Mouse (Mus musculus) ES-E14 (cell line): Measurements from ENCODE around the gene Slc23a2. TPM values are rescaled to one million over a fixed set of nuclear protein-coding genes. Genes with fewer than 3 reads are reported as not detected.

Experiments
- DNase-seq: peaks from one replicate; pipeline ENCODE4 v3.0.0-alpha.2; 2013; ENCODE audit warnings: low read depth, low spot score
- H3K27ac ChIP-seq: 2 replicates; pipeline ENCODE4 v1.5.1; 2012; ENCODE audit warnings: low read depth, mild to moderate bottlenecking, low read length, moderate library complexity, mixed read lengths; ENCODE audit not compliant: poor library complexity, insufficient read depth, severe bottlenecking
- H3K36me3 ChIP-seq: 2 replicates; pipeline ENCODE4 v1.6.1; 2012; ENCODE audit warnings: mild to moderate bottlenecking, low read length, moderate library complexity, mixed read lengths; ENCODE audit not compliant: control insufficient read depth, poor library complexity, insufficient read depth, severe bottlenecking
- H3K4me1 ChIP-seq, 2 experiments: fragments of 150-350 bp in 1 of 2; sonication (generic) in 1 of 2; 2 replicates each; pipeline ENCODE4 v1.6.1; 2012; ENCODE audit warnings: low read length in 2 of 2, mild to moderate bottlenecking in 1 of 2, mixed read lengths in 1 of 2; ENCODE audit not compliant: control insufficient read depth in 2 of 2, insufficient read depth in 2 of 2, poor library complexity in 1 of 2
- H3K4me3 ChIP-seq, 2 experiments: fragments of 150-350 bp in 1 of 2; sonication (generic) in 1 of 2; 2 replicates each; pipeline ENCODE4 v1.5.1; 2012; ENCODE audit warnings: low read length in 2 of 2, low read depth in 1 of 2, mild to moderate bottlenecking in 1 of 2, mixed read lengths in 1 of 2; ENCODE audit not compliant: insufficient read depth in 1 of 2, poor library complexity in 1 of 2, severe bottlenecking in 1 of 2
- H3K9ac ChIP-seq: 2 replicates; pipeline ENCODE4 v1.6.1; 2012; ENCODE audit warnings: low read depth, mild to moderate bottlenecking, low read length, mixed read lengths; ENCODE audit not compliant: poor library complexity, insufficient read depth, severe bottlenecking
- H3K9me3 ChIP-seq: fragments of 150-350 bp; sonication (generic); 2 replicates; pipeline ENCODE4 v1.6.1; 2012; ENCODE audit warnings: low read depth, mild to moderate bottlenecking, low read length; ENCODE audit not compliant: control insufficient read depth, insufficient read depth
- CHD2 ChIP-seq: IDR thresholded peaks from 2 replicates; pipeline ENCODE4 v1.6.1; 2014; ENCODE audit warnings: mild to moderate bottlenecking, low read depth, low read length, inconsistent platforms
- HCFC1 ChIP-seq: IDR thresholded peaks from 2 replicates; pipeline ENCODE4 v1.6.1; 2012; ENCODE audit warnings: low read length, inconsistent platforms, borderline replicate concordance; ENCODE audit not compliant: insufficient read depth
- MAFK ChIP-seq: IDR thresholded peaks from 2 replicates; pipeline ENCODE4 v1.6.1; 2014; ENCODE audit warnings: mild to moderate bottlenecking, low read depth, low read length, inconsistent platforms; ENCODE audit not compliant: insufficient read depth
- ZC3H11A ChIP-seq: IDR thresholded peaks from 2 replicates; pipeline ENCODE4 v1.6.1; 2012; ENCODE audit warnings: low read depth, mild to moderate bottlenecking, inconsistent platforms, low read length, borderline replicate concordance
- ZNF384 ChIP-seq: IDR thresholded peaks from 2 replicates; pipeline ENCODE4 v1.6.1; 2012; ENCODE audit warnings: low read depth, low read length, inconsistent platforms
- in situ Hi-C, 2 experiments: fragments of 600-800 bp; cut with MboI; formaldehyde crosslinking; loops; one replicate each; pipeline ENCODE4 v1.15.1; 2025; ENCODE audit warnings: low sequenced_read_pairs in 2 of 2, inconsistent platforms in 1 of 2; ENCODE audit not compliant: unreplicated experiment in 2 of 2
- total RNA-seq: library from RNA; depleted of rRNA; stranded (reverse); fragments of 300-350 nt; gene quantifications from 2 replicates; pipeline ENCODE4 v1.2.3, GENCODE M21; 2012

Gene Slc23a2
- total RNA-seq, 1 experiment: 33.7 TPM

DNA sequence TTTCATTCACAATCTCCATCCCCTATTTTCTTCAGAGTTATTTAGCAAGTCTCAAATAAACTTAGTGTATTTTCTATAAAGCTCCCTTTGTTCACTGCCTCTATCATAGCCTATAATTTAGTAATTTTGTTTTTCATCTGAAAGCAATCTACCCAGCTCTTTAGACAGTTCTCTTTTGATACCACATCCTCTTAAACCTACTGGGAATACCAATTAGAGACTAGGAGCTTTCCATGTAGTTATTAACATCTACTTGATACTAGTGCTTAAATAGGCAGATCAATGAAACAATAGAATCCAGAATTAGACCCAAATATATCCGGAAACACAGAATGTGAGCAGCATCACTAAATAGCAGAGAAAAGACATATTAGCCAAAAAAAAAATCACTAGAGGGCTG lies 128.9 kb downstream of the Slc23a2 start:
- H3K36me3 ChIP-seq: no peaks in the 10 kb centered on the region
- H3K4me3 ChIP-seq: no peak overlapping the region
- no peak for DNase-seq
- peaks cover 0 to 2% of the 10 kb centered on the region in 2 experiments; a peak in 1 of 4 replicates for H3K4me1 ChIP-seq
- TF ChIP-seq MAFK (no peak), ZC3H11A (no peak), ZNF384 (no peak), HCFC1 (no peak), CHD2 (no peak)
- in situ Hi-C loops: no loop called here
- no peak overlapping the region for H3K27ac ChIP-seq
- no peaks in the 10 kb centered on the region for H3K9me3 ChIP-seq
- H3K9ac ChIP-seq: no peak overlapping the region

- TF ChIP-seq ZC3H11A (no peak), ZNF384 (no peak), CHD2 (no peak), MAFK (no peak), HCFC1 (no peak)
- no peaks in the 10 kb centered on the region for H3K9me3 ChIP-seq
- DNase-seq: no peak
- peaks cover 0 to 2% of the 10 kb centered on the region in 2 experiments; a peak in 1 of 4 replicates for H3K4me1 ChIP-seq
- in situ Hi-C loops: no loop called here
- no peaks in the 10 kb centered on the region for H3K36me3 ChIP-seq
- no peak overlapping the region for H3K27ac ChIP-seq
- no peak overlapping the region for H3K4me3 ChIP-seq
- no peak overlapping the region for H3K9ac ChIP-seq
These were observed 131.8 kb downstream of the Slc23a2 start for GRCm38 (mm10) chr2:132013152-132013551.

DNA sequence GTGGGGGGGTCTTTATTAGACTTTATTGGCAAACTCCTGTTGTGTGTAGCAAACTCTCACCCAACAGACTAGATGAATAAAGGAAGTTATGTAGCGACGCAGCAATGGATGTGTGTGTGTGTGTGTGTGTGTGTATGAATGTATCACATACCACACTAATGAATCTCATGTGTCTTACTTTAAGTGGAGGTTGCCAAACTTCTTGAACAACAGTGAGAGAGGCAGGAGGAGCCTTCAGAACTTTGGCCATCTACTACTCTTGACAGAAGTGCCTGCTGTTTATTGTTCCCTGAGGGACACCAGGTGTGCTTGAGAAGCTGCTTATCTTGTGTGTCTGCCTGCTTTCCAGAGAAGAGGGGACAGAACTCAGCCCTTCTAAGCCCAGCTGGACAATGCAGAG lies 134.1 kb downstream of the Slc23a2 start:
- no peaks in the 10 kb centered on the region for H3K4me1 ChIP-seq
- H3K36me3 ChIP-seq: peaks cover 3% of the 10 kb centered on the region; the same call in 1 of the 2 replicates
- in situ Hi-C loops: no loop called here
- H3K27ac ChIP-seq: no peak overlapping the region
- no peak overlapping the region for H3K9ac ChIP-seq
- DNase-seq: no peak
- no peaks in the 10 kb centered on the region for H3K9me3 ChIP-seq
- no peak overlapping the region for H3K4me3 ChIP-seq
- TF ChIP-seq ZC3H11A (no peak), ZNF384 (no peak), MAFK (no peak), HCFC1 (no peak), CHD2 (no peak)

- no peaks in the 10 kb centered on the region for H3K9me3 ChIP-seq
- H3K27ac ChIP-seq: no peak overlapping the region
- H3K9ac ChIP-seq: no peak overlapping the region
- TF ChIP-seq ZNF384 (no peak), MAFK (no peak), ZC3H11A (no peak), CHD2 (no peak), HCFC1 (no peak)
- no peak overlapping the region for H3K4me3 ChIP-seq
- no peak for DNase-seq
- in situ Hi-C loops: no loop called here
- peaks cover 5% of the 10 kb centered on the region; the same call in 1 of the 2 replicates for H3K36me3 ChIP-seq
- peaks cover 0 to 2% of the 10 kb centered on the region in 2 experiments; a peak in 1 of 4 replicates for H3K4me1 ChIP-seq
These were observed 136.7 kb downstream of the Slc23a2 start for GRCm38 (mm10) chr2:132008186-132008585.

- Histone ChIP-seq H3K36me3 (peaks cover 7% of the 10 kb centered on the region; the same call in 1 of the 2 replicates), H3K9me3 (no peaks in the 10 kb centered on the region), H3K4me1 (peaks cover 0 to 2% of the 10 kb centered on the region in 2 experiments; a peak in 1 of 4 replicates), H3K27ac (no peak overlapping the region), H3K9ac (no peak overlapping the region), H3K4me3 (no peak overlapping the region)
- in situ Hi-C loops: no loop called here
- no peak for DNase-seq
- no peak for TF ChIP-seq ZC3H11A
- TF ChIP-seq MAFK: no peak
- no peak for TF ChIP-seq ZNF384
- no peak for TF ChIP-seq CHD2
- TF ChIP-seq HCFC1: no peak
These were observed 137.5 kb downstream of the Slc23a2 start for GRCm38 (mm10) chr2:132007475-132007819.
